Mouse (Mus musculus): Measurements from ENCODE around the gene C1qb.

- no peak for TF ChIP-seq CTCF (IDR thresholded peaks at IDR 0.05; ENCODE audit: control insufficient read depth, insufficient read depth, insufficient read length)
- TF ChIP-seq MAX (IDR thresholded peaks at IDR 0.05), result no peak
- TF ChIP-seq MYOG (IDR thresholded peaks at IDR 0.05; ENCODE audit: control insufficient read depth, extremely low read depth, insufficient read length), result no peak
- TF ChIP-seq USF1 (IDR thresholded peaks at IDR 0.05; ENCODE audit: low read depth), result no peak
- no peak for TF ChIP-seq MYOD1 (IDR thresholded peaks at IDR 0.05; ENCODE audit: control insufficient read depth, insufficient read length, low read depth)
- TF ChIP-seq FOSL1 (IDR thresholded peaks at IDR 0.05; ENCODE audit: insufficient read depth, low read length, poor library complexity, severe bottlenecking), result no peak
- TF ChIP-seq CEBPB (IDR thresholded peaks at IDR 0.05; ENCODE audit: low read depth), result no peak
Measured at GRCm38 (mm10) chr4:136878601-136879000, 7.4 kb downstream of the C1qb start.

All from C2C12 (cell line).